Mouse (Mus musculus) liver, adult 2 months (tissue): ENCODE results near the gene Cenpn.
A peak's percentile ranks its signal among the peaks of the same experiment; 100 is the strongest.

Experiments used
- CTCF ChIP-seq: fragments of 200-500 bp; IDR thresholded peaks from 2 replicates; pipeline ENCODE4 v1.5.1; 2011; ENCODE audit warnings: low read depth, low read length, control low read depth
- POLR2A ChIP-seq: fragments of 200-500 bp; IDR thresholded peaks from 2 replicates; pipeline ENCODE4 v1.6.1; 2011; ENCODE audit warnings: low read length, control low read depth; ENCODE audit not compliant: insufficient read depth; ENCODE audit errors: extremely low read depth

GRCm38 (mm10) chr8:116980117-116980516, 58.6 kb downstream of the Cenpn start:
- peak; percentile 14; the same call in 1 of the 2 replicates for TF ChIP-seq CTCF
- TF ChIP-seq POLR2A: no peak
